Mouse (Mus musculus) embryonic facial prominence, embryonic 11.5 days (tissue): Measurements from ENCODE around the gene Galnt15. TPM values are rescaled to one million over a fixed set of nuclear protein-coding genes. Genes with fewer than 3 reads are reported as not detected.

Experiments used
- ATAC-seq: fragments of 200-750 bp; cut with Nextera tagmentation; replicated peaks from 2 replicates; pipeline ENCODE4 v1.8.0; 2017; ENCODE audit warnings: low read depth; ENCODE audit not compliant: insufficient number of reproducible peaks, low FRiP score, low TSS enrichment
- DNase-seq: peaks from one replicate; pipeline ENCODE4 v3.0.0-alpha.2; 2015; ENCODE audit warnings: low spot score
- H3K27ac ChIP-seq: fragments of 300-500 bp; sonication (generic); replicated peaks from 2 replicates; pipeline ENCODE4 v1.5.1; 2014; ENCODE audit warnings: mild to moderate bottlenecking, low read depth, low read length, control low read depth
- H3K27me3 ChIP-seq: fragments of 300-500 bp; sonication (generic); 2 replicates; pipeline ENCODE4 v1.6.1; 2014; ENCODE audit warnings: mild to moderate bottlenecking, low read length, moderate library complexity, mixed read lengths; ENCODE audit not compliant: control insufficient read depth, insufficient read depth
- H3K36me3 ChIP-seq: fragments of 300-500 bp; sonication (generic); replicated peaks from 2 replicates; pipeline ENCODE4 v1.6.1; 2014; ENCODE audit warnings: low read depth, mild to moderate bottlenecking, low read length, moderate library complexity, mixed read lengths; ENCODE audit not compliant: control insufficient read depth, insufficient read depth
- H3K4me1 ChIP-seq: fragments of 300-500 bp; sonication (generic); 2 replicates; pipeline ENCODE4 v1.6.1; 2014; ENCODE audit warnings: low read length, mixed read lengths; ENCODE audit not compliant: control insufficient read depth, insufficient read depth
- H3K4me2 ChIP-seq: fragments of 300-500 bp; sonication (generic); 2 replicates; pipeline ENCODE4 v1.6.1; 2014; ENCODE audit warnings: low read depth, mild to moderate bottlenecking, control low read depth, low read length, moderate library complexity
- H3K4me3 ChIP-seq: fragments of 300-500 bp; sonication (generic); 2 replicates; pipeline ENCODE4 v1.5.1; 2014; ENCODE audit warnings: low read depth, low read length, control low read depth
- H3K9ac ChIP-seq: fragments of 300-500 bp; sonication (generic); replicated peaks from 2 replicates; pipeline ENCODE4 v1.6.1; 2014; ENCODE audit warnings: mild to moderate bottlenecking, control low read depth, low read length
- H3K9me3 ChIP-seq: fragments of 300-500 bp; sonication (generic); replicated peaks from 2 replicates; pipeline ENCODE4 v1.6.1; 2016; ENCODE audit warnings: mild to moderate bottlenecking, low read length, inconsistent platforms, mixed read lengths; ENCODE audit not compliant: control insufficient read depth
- WGBS: fragments of 180-500 bp; shearing (Covaris S2); extraction: QIAGEN DNeasy Blood & Tissue Kit; methylation state at CpG from one replicate; pipeline ENCODE4 v1.1.7; 2014; 5-methylcytosine and 5-hydroxymethylcytosine counted together
- polyA plus RNA-seq: library from polyadenylated mRNA; unstranded; fragments of >200 nt; fragmentation: Nextera tagmentation; extraction: Ambion mirVana; gene quantifications from 2 replicates; pipeline ENCODE4 v1.2.1, GENCODE M21; 2014

Gene Galnt15
- polyA plus RNA-seq, 1 experiment from 2014 or later, result 0.20 TPM

GRCm38 (mm10) chr14:32022450-32022849 lies 6.3 kb upstream of the Galnt15 start:
- ATAC-seq (no peak), DNase-seq (no peak)
- H3K9ac ChIP-seq, result no peak overlapping the region; the same call in 1 of the 2 replicates
- no peaks in the 10 kb centered on the region for H3K9me3 ChIP-seq
- no peaks in the 10 kb centered on the region for H3K36me3 ChIP-seq
- no peak overlapping the region for H3K4me3 ChIP-seq
- H3K27me3 ChIP-seq, result no peaks in the 10 kb centered on the region
- no peaks in the 10 kb centered on the region for H3K4me1 ChIP-seq
- H3K27ac ChIP-seq, result no peak overlapping the region
- H3K4me2 ChIP-seq, result no peak overlapping the region

GRCm38 (mm10) chr14:32023891-32024290 lies 4.9 kb upstream of the Galnt15 start:
- H3K9me3 ChIP-seq, result no peaks in the 10 kb centered on the region
- no peak for DNase-seq
- no peak overlapping the region for H3K4me2 ChIP-seq
- H3K36me3 ChIP-seq, result no peaks in the 10 kb centered on the region
- H3K4me1 ChIP-seq, result no peaks in the 10 kb centered on the region
- whole genome bisulfite sequencing, result 77% methylated on average over 4 of the region's 4 CpGs
- ATAC-seq, result no peak
- no peak overlapping the region for H3K4me3 ChIP-seq
- no peaks in the 10 kb centered on the region for H3K27me3 ChIP-seq
- no peak overlapping the region for H3K27ac ChIP-seq
- H3K9ac ChIP-seq, result no peak overlapping the region

- Histone ChIP-seq H3K9ac (no peak overlapping the region), H3K4me2 (no peak overlapping the region), H3K4me3 (no peak overlapping the region), H3K27me3 (no peaks in the 10 kb centered on the region), H3K4me1 (no peaks in the 10 kb centered on the region), H3K9me3 (no peaks in the 10 kb centered on the region), H3K27ac (no peak overlapping the region), H3K36me3 (no peaks in the 10 kb centered on the region)
- ATAC-seq (no peak), DNase-seq (no peak)
- WGBS, result 63% methylated on average over 7 of the region's 7 CpGs
Observed at GRCm38 (mm10) chr14:32027218-32027617, 1.6 kb upstream of the Galnt15 start.

- DNase-seq (no peak), ATAC-seq (no peak)
- no peaks in the 10 kb centered on the region for H3K4me1 ChIP-seq
- no peaks in the 10 kb centered on the region for H3K9me3 ChIP-seq
- H3K27me3 ChIP-seq, result no peaks in the 10 kb centered on the region
- no peak overlapping the region for H3K4me2 ChIP-seq
- H3K4me3 ChIP-seq, result no peak overlapping the region
- H3K36me3 ChIP-seq, result no peaks in the 10 kb centered on the region
- no peak overlapping the region for H3K27ac ChIP-seq
- WGBS, result 77% methylated on average over 13 of the region's 14 CpGs
- H3K9ac ChIP-seq, result no peak overlapping the region
Observed at GRCm38 (mm10) chr14:32029411-32029992, 713 bp downstream of the Galnt15 start.

- no peak for DNase-seq
- no peak; the same call in 1 of the 2 replicates for ATAC-seq
- H3K9ac ChIP-seq, result no peak overlapping the region
- H3K4me2 ChIP-seq, result no peak overlapping the region
- no peaks in the 10 kb centered on the region for H3K4me1 ChIP-seq
- whole genome bisulfite sequencing, result 65% methylated on average over 5 of the region's 5 CpGs
- H3K27ac ChIP-seq, result no peak overlapping the region
- no peak overlapping the region for H3K4me3 ChIP-seq
- H3K36me3 ChIP-seq, result no peaks in the 10 kb centered on the region
- no peaks in the 10 kb centered on the region for H3K9me3 ChIP-seq
- no peaks in the 10 kb centered on the region for H3K27me3 ChIP-seq
Observed at GRCm38 (mm10) chr14:32030073-32030472, 1.3 kb downstream of the Galnt15 start.

- H3K27me3 ChIP-seq, result no peaks in the 10 kb centered on the region
- no peak overlapping the region for H3K4me3 ChIP-seq
- WGBS, result 10% methylated on average over 4 of the region's 4 CpGs
- no peaks in the 10 kb centered on the region for H3K9me3 ChIP-seq
- H3K9ac ChIP-seq, result no peak overlapping the region
- H3K36me3 ChIP-seq, result no peaks in the 10 kb centered on the region
- no peak overlapping the region for H3K4me2 ChIP-seq
- DNase-seq (peak; percentile 88), ATAC-seq (no peak)
- no peaks in the 10 kb centered on the region for H3K4me1 ChIP-seq
- H3K27ac ChIP-seq, result no peak overlapping the region
Observed at GRCm38 (mm10) chr14:32032522-32032921, 3.7 kb downstream of the Galnt15 start.

GRCm38 (mm10) chr14:32036482-32036881 lies 7.7 kb downstream of the Galnt15 start:
- no peaks in the 10 kb centered on the region for H3K36me3 ChIP-seq
- H3K27me3 ChIP-seq, result no peaks in the 10 kb centered on the region
- H3K9me3 ChIP-seq, result no peaks in the 10 kb centered on the region
- no peak for ATAC-seq
- H3K9ac ChIP-seq, result no peak overlapping the region
- H3K27ac ChIP-seq, result no peak overlapping the region
- no peaks in the 10 kb centered on the region for H3K4me1 ChIP-seq
- no peak overlapping the region for H3K4me3 ChIP-seq
- WGBS, result 75% methylated on average over 5 of the region's 5 CpGs
- no peak for DNase-seq
- H3K4me2 ChIP-seq, result no peak overlapping the region

- ATAC-seq, result no peak
- H3K4me2 ChIP-seq, result no peak overlapping the region
- no peak overlapping the region for H3K27ac ChIP-seq
- no peaks in the 10 kb centered on the region for H3K9me3 ChIP-seq
- 86% methylated on average over 8 of the region's 8 CpGs for WGBS
- H3K4me1 ChIP-seq, result no peaks in the 10 kb centered on the region
- H3K9ac ChIP-seq, result no peak overlapping the region
- no peaks in the 10 kb centered on the region for H3K36me3 ChIP-seq
- no peak for DNase-seq
- no peak overlapping the region for H3K4me3 ChIP-seq
- H3K27me3 ChIP-seq, result no peaks in the 10 kb centered on the region
Observed at GRCm38 (mm10) chr14:32037661-32038252, 9.0 kb downstream of the Galnt15 start.
